Comparison of ENCODE assay signal across 24 mouse cellular contexts in the genomic region with DNA sequence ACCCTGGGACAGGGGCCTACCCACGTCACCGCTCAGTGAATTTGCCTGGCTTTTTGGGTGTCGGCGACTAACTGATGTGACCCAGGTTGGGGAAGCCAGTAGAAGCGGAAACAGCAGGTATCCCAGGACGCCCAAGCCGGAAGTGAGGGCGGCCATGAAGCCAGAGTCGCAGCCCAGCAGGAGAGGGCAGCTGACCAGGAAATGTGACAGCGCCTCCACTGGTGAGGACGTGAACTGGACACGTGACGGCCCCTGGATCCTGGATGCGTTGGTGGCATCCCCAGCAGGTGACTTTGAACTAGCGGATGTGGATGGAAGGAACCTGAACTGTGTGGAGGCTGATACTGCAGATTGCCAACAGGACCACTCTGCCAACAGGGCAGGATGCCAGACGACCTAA. TPM values are rescaled to one million over a fixed set of nuclear protein-coding genes. Genes with fewer than 3 reads are reported as not detected.
A peak's percentile ranks its signal among the peaks of the same experiment; 100 is the strongest.
DNase-seq lines count a peak whose midpoint lies in the region; ATAC-seq and TF ChIP-seq lines count a peak whose summit lies in the region.
"Had no signal": no experiment of that assay in that cellular context is flagged by ENCODE, and none has a peak within 500 bp of the region (broad histone marks: within the 10 kb centered on the region; RNA-seq: fewer than 3 reads in every experiment).

A gene (minus strand): TSS at position 183 of the 400 bp plus-strand sequence.

- H3K9ac ChIP-seq in kidney, embryonic 16.5 days (replicated peaks; ENCODE audit: low read length) = no peak within 1 kb of the TSS
- no peak within 1 kb of the TSS for H3K9ac ChIP-seq in midbrain, embryonic 11.5 days (ENCODE audit: low read length)
- no peak within 1 kb of the TSS for H3K9ac ChIP-seq in midbrain, embryonic 13.5 days (replicated peaks)
- H3K9ac ChIP-seq: hindbrain, embryonic 12.5 days; neural tube, embryonic 15.5 days had no signal

- no peak for DNase-seq in kidney, adult 2 months
- peak; percentile 80 for DNase-seq in midbrain, embryonic 11.5 days (ENCODE audit: low spot score, missing footprints)
- peak; percentile 46 for DNase-seq in WW6 (ENCODE audit: low read depth, low spot score)
- peak; percentile 60 for DNase-seq in testis, postnatal 14 days (ENCODE audit: low spot score)
- DNase-seq in cerebellum, adult 2 months = no peak
- DNase-seq: adrenal gland, postnatal 10 days; B cell, adult 2 months; cerebellum, adult 18-20 months; embryo, embryonic 11 days; gastrocnemius, postnatal 36 days; heart, postnatal 10 days; kidney, postnatal 14 days; layer of hippocampus, adult 9-11 months; lung, postnatal 10 days; thymus, adult 2 months had no signal

- no peaks in the 10 kb centered on the region for H3K36me3 ChIP-seq in kidney, adult 2 months (ENCODE audit: control insufficient read depth, insufficient read depth, low read length)
- H3K36me3 ChIP-seq in kidney, embryonic 16.5 days (ENCODE audit: insufficient read depth, low read length) = no peaks in the 10 kb centered on the region
- no peaks in the 10 kb centered on the region for H3K36me3 ChIP-seq in midbrain, embryonic 11.5 days (ENCODE audit: control insufficient read depth, insufficient read depth, low read length)
- no peaks in the 10 kb centered on the region for H3K36me3 ChIP-seq in midbrain, embryonic 13.5 days
- H3K36me3 ChIP-seq: G1E; heart, embryonic 10.5 days; hindbrain, embryonic 12.5 days; neural tube, embryonic 15.5 days had no signal

- WGBS in kidney, adult 2 months = 80% methylated on average over 16 of the region's 16 CpGs
- WGBS in kidney, embryonic 16.5 days = 79% methylated on average over 16 of the region's 16 CpGs
- 78% methylated on average over 16 of the region's 16 CpGs for WGBS in midbrain, embryonic 11.5 days
- WGBS in midbrain, embryonic 13.5 days = 82% methylated on average over 16 of the region's 16 CpGs
- 68% methylated on average over 16 of the region's 16 CpGs for WGBS in cerebellum, adult 2 months

- ATAC-seq in kidney, embryonic 16.5 days (ENCODE audit: low FRiP score, low TSS enrichment) = no peak
- ATAC-seq in midbrain, embryonic 11.5 days (ENCODE audit: low FRiP score) = no peak
- ATAC-seq in midbrain, embryonic 13.5 days = no peak
- ATAC-seq: intestine, embryonic 16.5 days had no signal

- no peaks in the 10 kb centered on the region for H3K9me3 ChIP-seq in kidney, embryonic 16.5 days (ENCODE audit: low read length)
- no peaks in the 10 kb centered on the region for H3K9me3 ChIP-seq in midbrain, embryonic 11.5 days (ENCODE audit: control insufficient read depth, low read length)
- H3K9me3 ChIP-seq in midbrain, embryonic 13.5 days = no peaks in the 10 kb centered on the region
- H3K9me3 ChIP-seq: G1E; heart, embryonic 10.5 days; hindbrain, embryonic 12.5 days; neural tube, embryonic 15.5 days had no signal

- no peak within 1 kb of the TSS for H3K27ac ChIP-seq in kidney, adult 2 months (ENCODE audit: insufficient read depth, low read depth, low read length)
- H3K27ac ChIP-seq in kidney, embryonic 16.5 days (ENCODE audit: low read length) = no peak within 1 kb of the TSS
- no peak within 1 kb of the TSS for H3K27ac ChIP-seq in midbrain, embryonic 11.5 days (ENCODE audit: low read depth, low read length)
- H3K27ac ChIP-seq in midbrain, embryonic 13.5 days = no peak within 1 kb of the TSS
- no peak within 1 kb of the TSS for H3K27ac ChIP-seq in cerebellum, adult 2 months (ENCODE audit: insufficient read depth, low read length)
- H3K27ac ChIP-seq: heart, embryonic 10.5 days; hindbrain, embryonic 12.5 days; neural tube, embryonic 15.5 days had no signal

- H3K4me3 ChIP-seq in kidney, adult 2 months (ENCODE audit: insufficient read depth, low read depth, low read length) = no peak within 1 kb of the TSS
- H3K4me3 ChIP-seq in kidney, embryonic 16.5 days (ENCODE audit: low read length) = no peak within 1 kb of the TSS
- H3K4me3 ChIP-seq in midbrain, embryonic 11.5 days (ENCODE audit: low read depth, low read length) = no peak within 1 kb of the TSS
- no peak within 1 kb of the TSS for H3K4me3 ChIP-seq in midbrain, embryonic 13.5 days (replicated peaks)
- H3K4me3 ChIP-seq in cerebellum, adult 2 months (replicated peaks; ENCODE audit: insufficient read depth, low read depth, low read length) = no peak within 1 kb of the TSS
- H3K4me3 ChIP-seq: heart, embryonic 10.5 days; hindbrain, embryonic 12.5 days; myocyte; neural tube, embryonic 15.5 days had no signal

- H3K27me3 ChIP-seq in kidney, adult 2 months (replicated peaks; ENCODE audit: control insufficient read depth, insufficient read depth, low read length) = no peaks in the 10 kb centered on the region
- H3K27me3 ChIP-seq in kidney, embryonic 16.5 days (ENCODE audit: insufficient read depth, low read length) = no peaks in the 10 kb centered on the region
- no peaks in the 10 kb centered on the region for H3K27me3 ChIP-seq in midbrain, embryonic 11.5 days (ENCODE audit: control insufficient read depth, insufficient read depth, low read length)
- no peaks in the 10 kb centered on the region for H3K27me3 ChIP-seq in midbrain, embryonic 13.5 days
- no peaks in the 10 kb centered on the region for H3K27me3 ChIP-seq in cerebellum, adult 2 months (ENCODE audit: control insufficient read depth, insufficient read depth, low read length)
- H3K27me3 ChIP-seq: hindbrain, embryonic 12.5 days; neural tube, embryonic 15.5 days had no signal

- no peak for TF ChIP-seq POLR2A in kidney, adult 2 months (IDR thresholded peaks at IDR 0.05; ENCODE audit: low read depth, low read length)
- no peak for TF ChIP-seq POLR2A in cerebellum, adult 2 months (IDR thresholded peaks at IDR 0.05; ENCODE audit: borderline replicate concordance, insufficient read depth, low read length)

- 0 out of 2 replicates have a peak, but pooled peaks have one; percentile 11 for TF ChIP-seq CTCF in kidney, adult 2 months (conservative IDR thresholded peaks at IDR 0.05; ENCODE audit: insufficient read depth, insufficient read length, low read depth, low read length)
- TF ChIP-seq CTCF in cerebellum, adult 2 months (IDR thresholded peaks at IDR 0.05; ENCODE audit: borderline replicate concordance, insufficient read depth, low read depth, low read length) = no peak

- H3K4me2 ChIP-seq in kidney, embryonic 16.5 days (replicated peaks; ENCODE audit: low read depth, low read length) = no peak within 1 kb of the TSS
- H3K4me2 ChIP-seq in midbrain, embryonic 11.5 days = no peak within 1 kb of the TSS
- H3K4me2 ChIP-seq in midbrain, embryonic 13.5 days (replicated peaks) = no peak within 1 kb of the TSS
- H3K4me2 ChIP-seq: hindbrain, embryonic 12.5 days; neural tube, embryonic 15.5 days had no signal

- no peaks in the 10 kb centered on the region for H3K4me1 ChIP-seq in kidney, adult 2 months (ENCODE audit: control insufficient read depth, insufficient read depth, low read length)
- no peaks in the 10 kb centered on the region for H3K4me1 ChIP-seq in kidney, embryonic 16.5 days (ENCODE audit: insufficient read depth, low read length)
- H3K4me1 ChIP-seq in midbrain, embryonic 11.5 days (ENCODE audit: control insufficient read depth, insufficient read depth, low read length) = no peaks in the 10 kb centered on the region
- no peaks in the 10 kb centered on the region for H3K4me1 ChIP-seq in midbrain, embryonic 13.5 days (replicated peaks)
- no peaks in the 10 kb centered on the region for H3K4me1 ChIP-seq in cerebellum, adult 2 months (ENCODE audit: control insufficient read depth, insufficient read depth, low read length)
- H3K4me1 ChIP-seq: neural tube, embryonic 15.5 days had no signal

RNA-seq across cellular contexts. Expression of the gene that starts here (rescaled TPM):
- not detected in 2 replicates for polyA plus RNA-seq in kidney, adult 2 months (2012; rRNA removed)
- polyA plus RNA-seq in kidney, embryonic 16.5 days (2015; fragmentation: Nextera tagmentation; extraction: Ambion mirVana) = not detected in 2 replicates
- polyA plus RNA-seq in midbrain, embryonic 11.5 days (2014; fragmentation: Nextera tagmentation; extraction: Ambion mirVana) = not detected in 2 replicates
- polyA plus RNA-seq in midbrain, embryonic 13.5 days (2015; fragmentation: Nextera tagmentation; extraction: Ambion mirVana) = not detected in 2 replicates
- 0.11 TPM in 1 of 2 replicates, not detected in the other for polyA plus RNA-seq in cerebellum, adult 2 months (2012; rRNA removed)
- polyA plus RNA-seq: forebrain, embryonic 11.5 days; G1E; heart, embryonic 10.5 days; hindbrain, embryonic 12.5 days; intestine, embryonic 16.5 days; myocyte; neural tube, embryonic 15.5 days; thymus, adult 2 months had no signal

Comparison
In these comparisons a context has a peak if more than half of its experiments do, and no peak if none do; other contexts are left out.
1. Peak in DNase-seq in midbrain, embryonic 11.5 days; RNA of the gene not detected or under 1 TPM.
2. DNase-seq: peak in WW6 (single experiment) and testis, postnatal 14 days (single experiment); none in kidney, adult 2 months (single experiment) and cerebellum, adult 2 months (0 of 2).